Mouse (Mus musculus): ENCODE data around the gene Capn5. TPM values are rescaled to one million over a fixed set of nuclear protein-coding genes. Genes with fewer than 3 reads are reported as not detected.

Gene Capn5
- polyA plus RNA-seq, 1 experiment from 2014 or later = 5.0 TPM

DNA sequence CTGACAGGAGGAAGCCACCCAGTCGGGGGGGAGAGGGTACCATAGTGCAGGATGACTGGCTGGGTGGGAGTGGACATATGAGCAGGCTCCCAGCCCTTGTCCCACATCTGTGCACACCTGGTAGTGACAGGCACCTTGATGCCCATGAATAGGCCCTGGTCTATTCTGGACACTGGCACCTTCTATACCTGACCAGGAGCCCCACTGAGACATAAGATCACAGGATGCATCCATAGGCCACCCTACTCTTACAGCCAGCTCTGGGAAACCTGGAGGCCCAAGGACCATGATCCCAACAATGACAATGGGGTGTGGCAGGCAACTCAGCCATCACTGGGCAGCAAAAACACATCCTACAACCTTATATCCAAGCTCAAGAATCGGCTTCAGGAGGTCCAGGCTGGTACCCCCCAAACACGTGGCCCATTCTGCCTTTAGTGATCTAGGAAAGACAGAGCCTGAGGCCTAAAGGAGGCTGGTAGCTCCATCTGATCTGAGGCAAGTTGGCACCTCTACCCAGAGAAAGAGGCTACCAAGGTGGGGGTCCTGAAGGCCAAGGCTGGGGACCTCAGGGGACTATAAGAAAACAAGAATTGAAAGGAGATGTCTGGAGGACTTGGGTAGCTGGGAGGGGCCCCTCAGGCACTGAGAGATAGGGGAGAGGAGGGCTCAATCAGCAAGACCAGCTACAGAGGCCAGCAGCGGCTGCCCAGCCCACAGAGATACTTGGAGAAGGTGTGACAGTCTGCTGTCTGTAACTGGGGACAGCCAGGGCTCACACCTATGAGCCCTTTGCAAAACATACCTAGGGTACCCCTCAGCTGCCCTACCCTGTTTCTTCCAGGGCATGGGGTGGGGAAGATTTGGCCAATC lies 3.0 kb downstream of the Capn5 start:
- no peak overlapping the region for H3K27ac ChIP-seq
- peaks cover 22% of the 10 kb centered on the region for H3K4me1 ChIP-seq

DNA sequence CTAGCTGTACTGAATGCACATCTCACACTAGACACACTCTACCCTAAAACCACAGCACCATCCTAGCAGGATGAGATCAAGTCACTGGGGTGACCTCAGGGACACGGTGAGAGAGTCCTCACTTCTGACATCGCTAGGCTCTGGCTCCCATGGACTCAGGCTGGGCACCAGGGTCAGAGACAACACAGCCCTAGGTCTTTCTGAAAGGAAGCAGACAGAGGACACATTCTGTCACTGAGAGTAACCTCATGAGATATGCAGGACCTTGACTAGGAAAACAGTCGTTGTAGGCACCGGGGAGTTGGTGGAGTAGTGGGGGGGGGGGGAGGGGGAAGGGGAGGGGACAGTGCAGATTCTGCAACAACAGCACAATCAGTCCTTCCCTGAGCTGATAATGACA lies 4.7 kb downstream of the Capn5 start:
- Histone ChIP-seq H3K4me2 (replicated peaks) (no peak overlapping the region), H3K9me3 (no peaks in the 10 kb centered on the region), H3K27ac (no peak overlapping the region), H3K36me3 (no peaks in the 10 kb centered on the region), H3K4me3 (no peak overlapping the region), H3K9ac (no peak overlapping the region), H3K4me1 (peaks cover 22% of the 10 kb centered on the region), H3K27me3 (no peaks in the 10 kb centered on the region; the same call in 1 of the 2 replicates)
- WGBS = 51% methylated on average over 4 of the region's 4 CpGs
- ATAC-seq (ENCODE audit: insufficient number of reproducible peaks, insufficient read depth, low FRiP score, low TSS enrichment) = no peak

More for the DNA sequence above, 3.0 kb downstream of the Capn5 start:
- Histone ChIP-seq H3K27me3 (no peaks in the 10 kb centered on the region; the same call in 1 of the 2 replicates), H3K9me3 (no peaks in the 10 kb centered on the region), H3K36me3 (no peaks in the 10 kb centered on the region), H3K4me3 (no peak overlapping the region), H3K9ac (no peak overlapping the region), H3K4me2 (replicated peaks) (no peak overlapping the region)
- 81% methylated on average over 4 of the region's 4 CpGs for WGBS
- ATAC-seq (ENCODE audit: insufficient number of reproducible peaks, insufficient read depth, low FRiP score, low TSS enrichment) = no peak

DNA sequence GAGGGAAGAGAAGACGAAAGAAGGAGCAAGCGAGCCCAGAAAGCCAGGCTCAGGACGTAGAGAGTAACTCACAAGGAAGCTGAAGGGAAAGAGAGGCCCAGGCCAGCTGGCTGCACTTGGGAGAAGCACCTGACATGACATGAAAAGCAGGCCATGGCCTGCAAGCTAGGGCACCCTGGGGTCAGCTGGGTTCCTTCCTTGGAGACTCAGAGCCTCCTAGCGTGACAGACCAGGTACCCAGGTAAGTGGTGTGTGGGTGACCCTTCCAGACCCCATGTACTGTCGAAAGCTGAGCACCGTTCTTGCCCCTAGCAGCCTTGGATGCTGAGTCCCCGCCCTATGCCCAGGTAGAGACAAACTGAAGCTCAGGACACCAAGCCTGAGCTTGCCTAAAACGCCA lies 5.4 kb downstream of the Capn5 start:
- 80% methylated on average over 8 of the region's 8 CpGs for WGBS
- Histone ChIP-seq H3K36me3 (no peaks in the 10 kb centered on the region), H3K27ac (no peak overlapping the region), H3K27me3 (no peaks in the 10 kb centered on the region; the same call in 1 of the 2 replicates), H3K4me3 (no peak overlapping the region), H3K4me2 (replicated peaks) (no peak overlapping the region), H3K9ac (no peak overlapping the region), H3K4me1 (peaks cover 19% of the 10 kb centered on the region), H3K9me3 (no peaks in the 10 kb centered on the region)
- ATAC-seq (ENCODE audit: insufficient number of reproducible peaks, insufficient read depth, low FRiP score, low TSS enrichment) = no peak

DNA sequence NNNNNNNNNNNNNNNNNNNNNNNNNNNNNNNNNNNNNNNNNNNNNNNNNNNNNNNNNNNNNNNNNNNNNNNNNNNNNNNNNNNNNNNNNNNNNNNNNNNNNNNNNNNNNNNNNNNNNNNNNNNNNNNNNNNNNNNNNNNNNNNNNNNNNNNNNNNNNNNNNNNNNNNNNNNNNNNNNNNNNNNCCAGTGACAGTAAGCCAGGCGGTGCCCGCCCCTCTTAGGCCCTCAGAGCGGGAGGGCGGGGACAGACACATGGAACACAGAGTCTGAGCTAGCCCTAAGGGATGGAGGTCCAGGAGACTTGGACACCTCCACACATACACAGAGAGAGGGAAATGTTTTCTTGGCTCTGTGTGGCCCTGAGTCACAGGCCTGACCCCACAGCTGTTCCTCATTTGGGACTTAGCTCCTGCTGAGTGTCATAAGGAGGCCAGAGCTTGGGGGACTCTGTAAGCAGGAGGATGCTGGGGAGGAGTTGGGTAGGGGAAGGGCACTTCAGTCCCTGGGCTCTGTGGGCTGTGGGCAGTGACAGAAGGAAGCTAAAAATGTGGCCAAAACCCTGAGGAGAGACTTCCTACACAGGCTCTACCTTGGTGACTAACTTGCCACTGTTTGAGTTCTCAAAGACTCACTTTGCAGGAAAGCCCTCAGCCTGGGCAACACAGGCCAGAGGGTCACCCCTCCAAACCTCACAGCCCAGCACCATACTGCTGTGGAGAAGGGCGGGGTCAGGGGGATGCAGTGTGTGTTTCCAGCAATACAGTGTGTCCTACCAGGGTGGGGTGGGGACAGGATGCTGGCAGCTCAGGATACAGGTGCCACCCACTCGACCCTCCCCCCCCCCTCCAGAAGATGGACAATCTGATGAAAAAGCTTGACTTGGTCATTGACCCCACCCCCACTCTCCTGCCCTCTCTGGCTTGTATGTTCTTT lies 6.7 kb downstream of the Capn5 start:
- Histone ChIP-seq H3K27me3 (no peaks in the 10 kb centered on the region; the same call in 1 of the 2 replicates), H3K4me3 (no peak overlapping the region), H3K4me2 (replicated peaks) (no peak overlapping the region), H3K9ac (peak overlapping the region; percentile 27; the same call in 1 of the 2 replicates), H3K36me3 (no peaks in the 10 kb centered on the region), H3K27ac (peak overlapping the region; percentile 51; the same call in 1 of the 2 replicates), H3K9me3 (no peaks in the 10 kb centered on the region), H3K4me1 (peaks cover 13% of the 10 kb centered on the region)
- peak; percentile 44; the same call in 1 of the 2 replicates for ATAC-seq (ENCODE audit: insufficient number of reproducible peaks, insufficient read depth, low FRiP score, low TSS enrichment)
- 45% methylated on average over 6 of the region's 6 CpGs for WGBS

DNA sequence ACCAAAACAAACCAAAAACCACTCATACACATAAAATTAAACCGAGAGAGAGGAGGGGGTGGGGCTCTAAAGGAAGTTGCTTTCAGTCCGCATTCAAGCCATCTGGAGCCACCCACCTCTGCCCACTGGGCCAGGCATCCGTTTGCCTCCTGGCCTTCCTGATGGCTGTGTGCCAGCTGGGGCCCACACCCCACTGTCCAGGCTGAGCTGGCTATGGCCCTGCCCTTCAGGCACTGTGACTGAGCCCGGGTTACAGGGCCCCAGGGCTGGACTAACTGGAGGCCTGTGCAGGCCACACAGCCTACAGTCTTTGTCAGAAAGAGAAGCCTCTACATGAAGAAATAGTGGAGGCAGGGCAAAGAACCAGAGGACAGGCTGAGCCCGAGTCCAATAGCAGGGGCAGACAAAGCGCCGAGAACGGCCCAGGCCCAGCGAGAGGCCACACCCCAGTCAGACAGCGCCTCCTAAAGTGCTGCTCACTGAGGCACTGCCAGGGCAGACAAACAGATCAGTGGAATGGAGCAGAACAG lies 13.0 kb downstream of the Capn5 start:
- Histone ChIP-seq H3K36me3 (no peaks in the 10 kb centered on the region), H3K4me3 (no peak overlapping the region), H3K9me3 (no peaks in the 10 kb centered on the region), H3K9ac (no peak overlapping the region), H3K27ac (0 out of 2 replicates have a peak overlapping the region, but pooled peaks have one; percentile 31), H3K27me3 (no peaks in the 10 kb centered on the region), H3K4me2 (replicated peaks) (no peak overlapping the region), H3K4me1 (peaks cover 19% of the 10 kb centered on the region)
- ATAC-seq (ENCODE audit: insufficient number of reproducible peaks, insufficient read depth, low FRiP score, low TSS enrichment) = no peak
- WGBS = 62% methylated on average over 10 of the region's 10 CpGs

DNA sequence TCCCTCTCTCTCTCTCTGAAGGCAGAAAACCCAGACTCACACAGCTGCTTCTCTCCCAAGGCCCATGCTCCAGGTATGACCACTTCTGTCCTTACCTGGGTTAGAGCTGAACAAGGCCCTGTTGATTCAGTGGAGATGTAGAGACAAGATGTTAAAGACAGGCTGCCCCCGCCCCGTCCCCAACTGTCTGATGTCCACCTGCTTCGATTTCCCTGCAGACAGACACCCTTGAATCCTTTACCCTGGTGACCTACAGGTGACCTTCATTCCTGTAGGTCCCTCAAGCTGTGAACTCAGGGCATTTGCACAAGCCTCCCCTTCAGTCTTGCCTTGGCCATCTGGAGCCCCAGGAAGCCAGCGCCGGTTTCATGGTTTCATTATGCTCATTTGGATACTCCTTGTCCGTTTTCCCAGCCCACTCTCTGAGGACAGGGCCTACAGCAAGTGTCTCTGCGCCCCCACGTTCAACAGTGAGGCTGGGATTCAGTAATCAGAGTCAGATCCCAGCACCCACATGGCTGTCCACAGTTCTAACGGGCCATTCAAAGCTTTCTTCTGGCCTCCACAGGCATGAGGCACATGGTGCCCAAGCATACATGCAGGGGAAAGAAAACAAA lies 13.6 kb downstream of the Capn5 start:
- no peaks in the 10 kb centered on the region for H3K27me3 ChIP-seq
- H3K4me1 ChIP-seq = peaks cover 24% of the 10 kb centered on the region
- no peak for ATAC-seq (ENCODE audit: insufficient number of reproducible peaks, insufficient read depth, low FRiP score, low TSS enrichment)
- WGBS = 70% methylated on average over 9 of the region's 9 CpGs
- H3K4me2 ChIP-seq (replicated peaks) = no peak overlapping the region
- H3K4me3 ChIP-seq = no peak overlapping the region
- no peaks in the 10 kb centered on the region for H3K9me3 ChIP-seq
- no peaks in the 10 kb centered on the region for H3K36me3 ChIP-seq
- H3K27ac ChIP-seq = 0 out of 2 replicates have a peak overlapping the region, but pooled peaks have one; percentile 31
- H3K9ac ChIP-seq = no peak overlapping the region

DNA sequence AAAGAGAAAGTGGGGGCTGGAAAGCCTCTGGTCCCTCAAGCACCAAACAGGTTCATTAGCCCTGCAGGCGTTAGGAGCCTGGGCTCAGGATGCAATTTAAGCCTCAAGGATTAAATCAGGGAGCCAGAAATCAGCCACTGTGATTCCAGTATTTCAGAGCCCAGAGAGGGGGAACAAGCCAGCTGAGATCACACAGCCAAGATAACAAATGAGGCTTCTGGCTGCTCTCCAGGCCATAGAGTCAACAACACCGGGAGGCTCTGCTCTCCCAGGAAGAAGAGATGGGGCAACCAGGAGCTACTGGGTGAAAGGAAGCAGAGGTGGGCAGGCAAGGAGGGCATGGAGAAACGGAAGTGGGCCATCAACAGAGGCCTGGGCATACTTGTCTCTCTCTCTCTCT lies 14.4 kb downstream of the Capn5 start:
- no peak for ATAC-seq (ENCODE audit: insufficient number of reproducible peaks, insufficient read depth, low FRiP score, low TSS enrichment)
- Histone ChIP-seq H3K9me3 (no peaks in the 10 kb centered on the region), H3K4me3 (no peak overlapping the region), H3K27ac (no peak overlapping the region), H3K4me2 (replicated peaks) (no peak overlapping the region), H3K36me3 (no peaks in the 10 kb centered on the region), H3K4me1 (peaks cover 29% of the 10 kb centered on the region), H3K9ac (no peak overlapping the region), H3K27me3 (no peaks in the 10 kb centered on the region)
- WGBS = 56% methylated on average over 3 of the region's 3 CpGs

DNA sequence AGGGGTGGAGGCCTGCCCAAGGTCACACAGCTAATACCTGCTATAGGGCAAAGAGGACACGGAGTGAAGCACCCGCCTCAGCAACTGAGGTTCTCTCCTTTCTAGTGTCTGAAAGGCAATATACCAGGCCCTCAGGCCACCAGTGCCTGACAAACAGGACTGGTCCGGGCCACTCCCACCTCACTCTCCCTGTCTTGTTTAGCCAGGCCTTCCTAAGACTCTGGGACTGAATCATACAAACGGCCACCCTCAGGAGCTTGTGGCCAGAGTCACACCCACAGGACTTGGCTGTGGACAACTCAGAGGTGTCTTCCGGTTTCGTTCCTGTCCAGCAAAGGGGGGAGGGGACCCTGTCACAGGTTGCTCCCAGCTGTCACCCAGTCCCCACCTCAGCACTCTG lies 15.8 kb downstream of the Capn5 start:
- peaks cover 30% of the 10 kb centered on the region for H3K4me1 ChIP-seq
- H3K27me3 ChIP-seq = no peaks in the 10 kb centered on the region
- no peaks in the 10 kb centered on the region for H3K36me3 ChIP-seq
- 71% methylated on average over 6 of the region's 6 CpGs for WGBS
- no peaks in the 10 kb centered on the region for H3K9me3 ChIP-seq
- H3K4me2 ChIP-seq (replicated peaks) = no peak overlapping the region
- no peak overlapping the region for H3K4me3 ChIP-seq
- no peak overlapping the region for H3K27ac ChIP-seq
- no peak overlapping the region for H3K9ac ChIP-seq
- no peak for ATAC-seq (ENCODE audit: insufficient number of reproducible peaks, insufficient read depth, low FRiP score, low TSS enrichment)

DNA sequence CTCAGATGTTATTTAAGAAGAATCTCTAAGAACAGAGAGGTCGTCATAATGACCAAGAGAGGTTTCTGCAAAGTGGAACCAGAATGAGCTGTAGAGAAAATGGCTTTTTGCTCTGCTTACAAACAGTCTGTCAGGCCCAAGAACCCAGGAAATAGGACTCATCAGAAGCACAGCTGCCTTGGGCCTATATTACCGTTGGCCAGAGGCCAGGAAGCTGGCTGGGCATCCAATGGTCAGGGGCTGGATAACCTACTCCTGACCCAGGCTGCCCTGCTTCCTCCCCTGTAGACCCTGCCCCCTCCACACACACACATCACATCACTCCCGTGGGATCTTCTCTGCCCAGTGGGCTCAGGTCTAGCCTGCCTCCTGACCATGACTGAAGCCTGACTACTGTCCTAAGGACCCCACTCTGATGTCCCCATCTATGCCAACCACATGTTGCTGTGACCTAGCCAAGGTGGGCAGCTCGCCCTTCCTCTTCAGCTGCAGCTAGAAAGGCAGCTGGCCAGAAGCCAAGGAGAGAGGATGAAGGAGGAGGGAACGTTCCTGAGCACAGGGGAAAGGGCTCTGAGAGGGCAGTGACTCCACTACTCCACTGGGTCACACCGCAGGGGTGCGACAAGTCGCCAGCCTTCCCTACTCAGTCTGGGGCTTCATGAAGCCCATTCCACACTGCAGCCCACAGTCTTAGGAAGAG lies 17.9 kb downstream of the Capn5 start:
- no peaks in the 10 kb centered on the region for H3K27me3 ChIP-seq
- no peak overlapping the region for H3K4me3 ChIP-seq
- no peaks in the 10 kb centered on the region for H3K36me3 ChIP-seq
- H3K4me1 ChIP-seq = peaks cover 28% of the 10 kb centered on the region
- no peaks in the 10 kb centered on the region for H3K9me3 ChIP-seq
- no peak overlapping the region for H3K27ac ChIP-seq
- WGBS = 48% methylated on average over 8 of the region's 8 CpGs
- no peak overlapping the region for H3K4me2 ChIP-seq (replicated peaks)
- H3K9ac ChIP-seq = no peak overlapping the region
- ATAC-seq (ENCODE audit: insufficient number of reproducible peaks, insufficient read depth, low FRiP score, low TSS enrichment) = no peak

DNA sequence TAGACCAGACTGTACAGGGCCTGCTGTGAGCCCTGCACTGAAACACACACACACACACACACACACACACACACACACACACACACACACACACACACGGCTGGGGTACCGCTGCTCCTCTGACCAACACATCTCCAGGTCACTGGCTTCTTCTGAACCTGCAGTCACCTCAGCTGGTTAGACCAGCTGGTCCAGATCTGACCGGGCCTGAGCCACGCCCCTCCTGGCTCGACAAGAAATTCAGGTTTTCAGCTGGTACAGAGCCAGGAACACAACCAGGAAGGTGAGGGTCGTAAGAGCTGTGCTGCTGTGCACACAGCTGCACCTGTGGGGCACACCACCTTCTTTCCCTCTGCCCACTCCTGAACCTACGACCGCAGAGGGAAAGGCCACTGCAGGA lies 19.6 kb downstream of the Capn5 start:
- Histone ChIP-seq H3K27ac (no peak overlapping the region), H3K4me3 (no peak overlapping the region), H3K4me2 (replicated peaks) (no peak overlapping the region), H3K36me3 (no peaks in the 10 kb centered on the region), H3K9me3 (no peaks in the 10 kb centered on the region), H3K27me3 (no peaks in the 10 kb centered on the region), H3K9ac (no peak overlapping the region), H3K4me1 (peaks cover 21% of the 10 kb centered on the region)
- no peak for ATAC-seq (ENCODE audit: insufficient number of reproducible peaks, insufficient read depth, low FRiP score, low TSS enrichment)
- WGBS = 48% methylated on average over 8 of the region's 8 CpGs
